Mouse (Mus musculus) colon, adult 2 months (tissue): ENCODE data around the gene Desi2. TPM values are rescaled to one million over a fixed set of nuclear protein-coding genes. Genes with fewer than 3 reads are reported as not detected.

Source experiments
- polyA plus RNA-seq: library from polyadenylated mRNA; depleted of rRNA; stranded (reverse); fragments of >200 nt; gene quantifications from 2 replicates; pipeline ENCODE4 v1.2.3, GENCODE M21; 2012; rRNA removed

Desi2 gene
- polyA plus RNA-seq = 8.6 and 9.7 TPM in 2 replicates

DNA sequence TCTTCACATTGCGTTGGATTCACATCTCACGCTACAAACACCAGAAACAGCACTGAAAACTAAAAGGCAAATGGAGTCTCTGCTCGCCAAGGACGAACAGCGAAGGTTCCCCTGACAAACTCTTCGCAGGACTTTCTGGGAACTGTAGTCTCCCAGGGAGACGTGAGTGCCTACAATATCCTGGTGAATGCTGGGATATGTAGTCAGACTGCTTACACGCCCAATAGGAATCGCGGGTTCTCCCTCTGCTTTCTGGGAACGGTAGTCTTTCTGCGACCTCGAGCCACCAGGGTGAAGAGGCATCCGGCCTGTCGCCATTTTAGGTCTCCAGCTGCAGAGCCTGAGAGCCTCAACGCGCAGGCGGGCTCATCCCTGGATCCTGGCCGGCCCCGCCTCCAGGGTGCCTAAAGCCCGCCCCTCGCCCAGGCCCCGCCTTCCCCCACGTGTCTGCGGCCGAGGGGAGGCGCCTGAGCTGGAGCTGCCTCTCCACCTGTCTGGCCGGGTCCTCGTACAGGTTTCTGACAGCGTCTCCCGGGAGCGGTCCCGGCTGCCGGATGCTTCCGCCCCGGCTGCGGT is at the start of gene Desi2:
TSS of gene Desi2 (plus strand) at position 202 of the 576 bp plus-strand sequence.

Other genes with a start within 250 kb of the Desi2 start
- gene Catspere2, start 204.0 kb upstream of the Desi2 start, polyA plus RNA-seq = 0.36 and 0.44 TPM in 2 replicates
- gene Cox20, start 131.7 kb downstream of the Desi2 start, polyA plus RNA-seq = 8.8 and 11.0 TPM in 2 replicates
- gene Hnrnpu, start 150.4 kb downstream of the Desi2 start, polyA plus RNA-seq = 40.4 and 42.5 TPM in 2 replicates
- 0.08 and 0.13 TPM in 2 replicates for gene Efcab2, start 218.7 kb downstream of the Desi2 start, polyA plus RNA-seq